Mouse (Mus musculus): Measurements from ENCODE around the gene Olfr659. TPM values are rescaled to one million over a fixed set of nuclear protein-coding genes. Genes with fewer than 3 reads are reported as not detected.

Gene Olfr659
- total RNA-seq (2018; cell fraction: chromatin; rRNA removed): not detected
- not detected for total RNA-seq (2018; cell fraction: cytosol; rRNA removed)
- not detected for total RNA-seq (2018; cell fraction: nucleus; rRNA removed)
- polyA plus RNA-seq (2018): not detected in 3 replicates

GRCm38 (mm10) chr7:104666453-104666852 is at the start of gene Olfr659:
Olfr659 (plus strand) TSS chr7:104666753.
- WGBS (ENCODE audit: missing documents): 90% methylated on average over 3 of the region's 3 CpGs

GRCm38 (mm10) chr7:104624494-104624893 is 42.1 kb upstream of the Olfr659 start, which contains the start of gene Olfr657:
Olfr657 (plus strand) TSS chr7:104624794.
- Histone ChIP-seq H3K27ac (no peak within 1 kb of the TSS), H3K79me2 (ENCODE audit: inconsistent target) (no peaks in the 10 kb centered on the region), H3K36me3 (ENCODE audit: inconsistent target) (no peaks in the 10 kb centered on the region), H3K4me3 (ENCODE audit: inconsistent target) (no peak within 1 kb of the TSS)

More at GRCm38 (mm10) chr7:104666453-104666852, at the start of gene Olfr659:
- Histone ChIP-seq H3K27ac (no peak within 1 kb of the TSS), H3K4me3 (ENCODE audit: inconsistent target) (no peak within 1 kb of the TSS), H3K79me2 (ENCODE audit: inconsistent target) (no peaks in the 10 kb centered on the region), H3K36me3 (ENCODE audit: inconsistent target) (no peaks in the 10 kb centered on the region)

GRCm38 (mm10) chr7:104646841-104647482 is 19.6 kb upstream of the Olfr659 start, which contains the start of gene Olfr658:
Olfr658 (minus strand) TSS chr7:104647305.
- H3K79me2 ChIP-seq (ENCODE audit: inconsistent target): no peaks in the 10 kb centered on the region
- no peak within 1 kb of the TSS for H3K27ac ChIP-seq
- WGBS (ENCODE audit: missing documents): 25% methylated on average over 20 of the region's 22 CpGs
- H3K4me3 ChIP-seq (ENCODE audit: inconsistent target): no peak within 1 kb of the TSS
- H3K36me3 ChIP-seq (ENCODE audit: inconsistent target): no peaks in the 10 kb centered on the region

GRCm38 (mm10) chr7:104686201-104686600 is 19.6 kb downstream of the Olfr659 start, which contains the start of gene Olfr661:
Olfr661 (plus strand) TSS chr7:104686501.
- 95% methylated on average over 2 of the region's 2 CpGs for WGBS (ENCODE audit: missing documents)

More at GRCm38 (mm10) chr7:104686201-104686600, 19.6 kb downstream of the Olfr659 start, which contains the start of gene Olfr661:
- Histone ChIP-seq H3K36me3 (ENCODE audit: inconsistent target) (no peaks in the 10 kb centered on the region), H3K4me3 (ENCODE audit: inconsistent target) (no peak within 1 kb of the TSS), H3K79me2 (ENCODE audit: inconsistent target) (no peaks in the 10 kb centered on the region), H3K27ac (no peak within 1 kb of the TSS)

Other genes with a start within 250 kb of the Olfr659 start
- 101 to 215 TPM (median 103 TPM) in 3 replicates for gene Trim30a, start 201.6 kb upstream of the Olfr659 start, polyA plus RNA-seq (2018)
- 39.9 to 81.2 TPM (median 40.8 TPM) in 3 replicates for gene Trim30d, start 158.9 kb upstream of the Olfr659 start, polyA plus RNA-seq (2018)
- not detected in 3 replicates for gene Olfr651, start 116.6 kb upstream of the Olfr659 start, polyA plus RNA-seq (2018)
- gene Olfr652, start 105.9 kb upstream of the Olfr659 start, polyA plus RNA-seq (2018): not detected in 3 replicates
- gene Olfr653, start 89.4 kb upstream of the Olfr659 start, polyA plus RNA-seq (2018): not detected in 3 replicates
- gene Olfr654, start 79.7 kb upstream of the Olfr659 start, polyA plus RNA-seq (2018): not detected in 3 replicates
- not detected in 3 replicates for gene Olfr655, start 65.0 kb upstream of the Olfr659 start, polyA plus RNA-seq (2018)
- not detected in 3 replicates for gene Olfr656, start 52.8 kb upstream of the Olfr659 start, polyA plus RNA-seq (2018)
- gene Olfr657, start 42.0 kb upstream of the Olfr659 start, polyA plus RNA-seq (2018): not detected in 3 replicates
- gene Olfr658, start 19.4 kb upstream of the Olfr659 start, polyA plus RNA-seq (2018): 0.07 TPM in 1 of 3 replicates, not detected in the others
- not detected in 3 replicates for gene Olfr661, start 19.7 kb downstream of the Olfr659 start, polyA plus RNA-seq (2018)
- gene Usp17le, start 110.7 kb downstream of the Olfr659 start, polyA plus RNA-seq (2018): not detected in 3 replicates
- not detected in 3 replicates for gene Usp17lb, start 175.8 kb downstream of the Olfr659 start, polyA plus RNA-seq (2018)
- gene Usp17la, start 190.3 kb downstream of the Olfr659 start, polyA plus RNA-seq (2018): not detected in 3 replicates
- not detected in 3 replicates for gene Olfr665, start 211.3 kb downstream of the Olfr659 start, polyA plus RNA-seq (2018)
- not detected in 3 replicates for gene Olfr666, start 229.2 kb downstream of the Olfr659 start, polyA plus RNA-seq (2018)